Mouse (Mus musculus) Muller cell, postnatal 12 days (primary cell): ENCODE results near the gene Cadps2.

Experiments used
- DNase-seq: peaks from one replicate; pipeline ENCODE4 v3.0.0-alpha.2; 2015; ENCODE audit errors: inconsistent ontology term

The Cadps2 gene

GRCm38 (mm10) chr6:23253353-23254311 is 585.6 kb downstream of the Cadps2 start:
- DNase-seq, result peak; percentile 19

- peak; percentile 19 for DNase-seq
These were observed 586.8 kb downstream of the Cadps2 start for GRCm38 (mm10) chr6:23252196-23253135.

GRCm38 (mm10) chr6:23251431-23251830 is 587.8 kb downstream of the Cadps2 start:
- no peak for DNase-seq

- DNase-seq, result no peak
These were observed 588.8 kb downstream of the Cadps2 start for GRCm38 (mm10) chr6:23250288-23250955.

- peak; percentile 32 for DNase-seq
These were observed 589.5 kb downstream of the Cadps2 start for GRCm38 (mm10) chr6:23249616-23250287.

GRCm38 (mm10) chr6:23249053-23249401 is 590.2 kb downstream of the Cadps2 start:
- DNase-seq, result peak; percentile 14

GRCm38 (mm10) chr6:23248313-23249052 is 590.7 kb downstream of the Cadps2 start, which contains the start of gene Fezf1:
Fezf1 (minus strand) TSS chr6:23248362.
- peak; percentile 19 for DNase-seq

GRCm38 (mm10) chr6:23247512-23248312 is 591.5 kb downstream of the Cadps2 start:
- peak; percentile 17 for DNase-seq

GRCm38 (mm10) chr6:23246790-23247511 is 592.3 kb downstream of the Cadps2 start:
- DNase-seq, result no peak

- no peak for DNase-seq
These were observed 593.0 kb downstream of the Cadps2 start for GRCm38 (mm10) chr6:23246061-23246789.

GRCm38 (mm10) chr6:23245545-23246011 is 593.6 kb downstream of the Cadps2 start:
- DNase-seq, result peak; percentile 4

- no peak for DNase-seq
These were observed 594.1 kb downstream of the Cadps2 start for GRCm38 (mm10) chr6:23245121-23245520.

- peak; percentile 75 for DNase-seq
These were observed 595.1 kb downstream of the Cadps2 start for GRCm38 (mm10) chr6:23243821-23244760.
